Mouse (Mus musculus) adrenal gland, postnatal 36 days (tissue): ENCODE results near the gene Ifitm3. TPM values are rescaled to one million over a fixed set of nuclear protein-coding genes. Genes with fewer than 3 reads are reported as not detected.

Experiments used
- DNase-seq, 2 experiments: peaks; one replicate each; pipeline ENCODE4 v3.0.0; 2021; ENCODE audit warnings: mixed read lengths in 1 of 2
- long read RNA-seq, 2 experiments: library from polyadenylated mRNA; stranded (forward); transcript quantifications; one replicate each; pipeline ENCODE4 v2.0.0; 2021; ENCODE audit warnings: borderline sequencing depth in 2 of 2
- total RNA-seq, 2 experiments: library from RNA; stranded (reverse); gene quantifications; 2 replicates each; pipeline ENCODE4 v1.2.3; 2021

The Ifitm3 gene
- 100 to 1,000 TPM; 135 to 191 TPM for total RNA-seq
- long read RNA-seq, experiment 1, transcript Ifitm3-201 (2 exons, 678 nt) = major isoform, 113 of 114 reads
- long read RNA-seq, experiment 1, partial matches to known transcripts = 0 of 114 reads
- long read RNA-seq, experiment 1, other reads (novel, unspliced or antisense) = 1 of 114 reads
- long read RNA-seq, experiment 2, transcript Ifitm3-201 (2 exons, 678 nt) = major isoform, 112 of 118 reads
- long read RNA-seq, experiment 2, partial matches to known transcripts = 4 of 118 reads
- long read RNA-seq, experiment 2, other reads (novel, unspliced or antisense) = 2 of 118 reads

DNA sequence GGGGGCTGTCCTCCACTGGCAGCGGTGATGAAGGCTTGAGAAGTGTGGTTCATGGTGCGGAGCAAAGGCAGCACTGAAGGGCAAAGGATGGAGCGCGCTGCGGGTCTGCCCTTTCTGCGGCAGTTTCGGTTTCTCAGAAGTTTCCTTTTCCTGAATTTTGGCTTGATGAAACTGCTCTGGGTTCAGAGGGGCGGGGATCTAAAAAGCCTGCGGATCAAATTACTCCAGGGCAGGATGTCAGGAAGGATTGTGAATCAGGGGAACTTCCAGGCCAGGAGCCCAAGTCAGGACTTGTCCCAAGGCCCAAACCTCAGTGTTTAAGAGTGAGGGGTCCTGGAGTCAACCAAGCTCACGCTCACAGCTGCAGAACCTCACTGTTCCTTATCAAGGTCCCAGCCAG is at the start of gene Ifitm3:
Gene Ifitm3, minus strand, starts transcription at position 178 of the 400 bp plus-strand sequence.
- peak; percentile 69 to 80 for DNase-seq

DNA sequence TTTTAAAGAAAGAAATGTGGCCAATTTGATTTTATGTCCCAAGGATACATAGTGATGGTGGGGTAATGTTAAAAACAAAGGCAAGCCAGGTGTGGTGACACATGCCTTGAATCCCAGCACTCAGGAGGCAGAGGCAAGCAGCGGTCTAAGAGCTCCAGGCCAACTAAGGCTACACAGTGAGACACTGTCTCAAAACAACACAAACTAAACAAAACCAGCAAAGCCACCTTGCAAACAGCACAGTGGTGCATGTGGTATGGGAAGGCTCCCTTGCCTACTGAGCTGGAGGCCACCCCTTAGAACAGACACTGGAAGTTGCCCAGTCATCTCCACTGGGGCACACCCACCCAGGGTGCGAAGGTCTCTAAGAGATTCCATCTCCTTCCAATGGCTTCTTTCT is 49.4 kb upstream of the Ifitm3 start:
- no peak for DNase-seq

DNA sequence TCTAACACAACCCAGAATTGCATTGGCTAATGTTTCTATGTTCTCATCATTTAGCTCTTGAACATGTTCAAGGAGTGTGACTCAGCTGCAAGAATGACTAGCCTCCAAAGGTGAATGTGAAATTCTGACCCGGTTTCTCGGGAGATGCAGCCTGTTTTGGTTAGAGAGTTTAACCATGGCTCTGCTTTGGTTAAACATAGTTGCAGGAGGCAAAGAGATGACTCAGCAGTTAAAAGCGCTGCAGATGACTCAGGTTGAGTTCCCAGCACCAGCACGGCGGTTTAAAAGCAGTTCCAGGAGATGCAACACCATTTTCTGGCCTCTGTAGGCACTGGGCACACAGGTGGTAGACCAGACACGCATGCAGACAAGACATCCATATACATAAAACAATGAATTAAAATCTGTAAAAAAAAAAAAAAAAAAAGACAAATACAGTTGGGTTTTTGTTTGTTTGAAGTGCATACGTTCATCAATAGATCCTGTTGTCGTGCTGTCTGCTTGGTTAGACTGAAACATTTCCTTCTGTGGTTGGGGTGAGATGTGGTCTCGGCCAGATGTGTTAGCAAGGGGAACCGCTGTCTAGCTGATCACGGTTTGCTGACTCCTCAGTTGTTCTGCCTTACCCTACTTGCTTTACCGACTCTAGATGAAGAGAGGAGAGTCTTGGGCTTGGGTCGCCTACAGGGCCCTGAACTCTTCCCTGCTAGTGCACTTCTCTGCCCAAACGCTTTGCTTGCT is 48.2 kb upstream of the Ifitm3 start:
- no peak for DNase-seq

DNA sequence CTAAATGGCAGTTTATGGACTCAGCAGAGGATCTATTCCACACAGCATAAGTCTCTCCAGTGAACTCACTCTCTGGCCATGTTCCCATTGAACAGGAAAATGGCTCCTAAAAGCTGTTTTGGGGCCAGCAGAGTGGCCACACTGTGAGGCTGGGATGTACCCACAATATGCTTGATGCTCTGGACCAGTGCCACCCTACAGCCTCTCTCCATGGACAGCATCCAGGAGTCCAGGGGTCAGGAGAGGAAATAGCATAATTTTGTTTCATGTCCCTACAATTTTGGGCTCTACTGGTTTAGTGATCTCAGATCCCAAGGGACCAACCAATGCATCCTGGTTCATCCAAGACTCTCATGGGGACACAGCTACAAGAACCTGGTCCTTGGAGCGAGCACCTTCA is 47.0 kb upstream of the Ifitm3 start:
- DNase-seq = no peak

DNA sequence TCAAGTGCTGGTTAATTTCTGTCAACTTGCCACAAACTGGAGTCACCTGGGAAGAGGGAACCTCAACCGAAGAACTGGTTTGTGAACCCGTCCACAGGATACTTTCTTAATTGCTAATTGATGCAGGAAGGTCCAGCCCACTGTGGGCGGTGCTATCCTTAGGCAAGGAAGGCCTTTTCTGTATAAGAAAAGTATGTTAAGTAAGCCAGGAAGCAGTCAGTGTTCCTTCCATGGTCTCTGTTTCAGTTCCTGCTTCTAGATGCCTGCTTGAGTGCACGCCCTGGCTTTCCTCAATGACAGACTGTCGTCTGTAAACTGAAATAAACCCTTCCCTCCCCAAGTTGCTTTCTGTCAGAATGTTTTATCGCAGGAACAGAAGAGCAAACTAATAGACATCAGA is 46.4 kb upstream of the Ifitm3 start:
- no peak for DNase-seq

DNA sequence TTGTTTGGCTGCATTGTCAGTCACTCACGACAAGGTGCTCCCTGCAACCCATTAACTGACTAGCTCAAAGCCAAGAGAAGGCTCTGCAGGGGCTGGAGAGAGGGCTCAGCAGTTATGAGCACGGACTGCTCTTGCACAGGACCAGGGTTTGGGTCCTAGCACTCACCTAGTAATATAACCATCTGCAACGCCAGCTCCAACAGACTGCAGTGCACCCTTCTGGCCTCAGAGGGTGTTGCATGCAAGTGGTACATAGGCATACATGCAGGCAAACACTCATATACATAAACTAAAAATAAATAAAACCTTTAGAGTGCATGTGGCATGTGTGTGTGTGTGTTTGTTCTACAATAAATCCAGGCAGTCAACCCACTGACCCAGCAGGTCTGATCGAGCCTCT is 45.2 kb upstream of the Ifitm3 start:
- no peak for DNase-seq

DNA sequence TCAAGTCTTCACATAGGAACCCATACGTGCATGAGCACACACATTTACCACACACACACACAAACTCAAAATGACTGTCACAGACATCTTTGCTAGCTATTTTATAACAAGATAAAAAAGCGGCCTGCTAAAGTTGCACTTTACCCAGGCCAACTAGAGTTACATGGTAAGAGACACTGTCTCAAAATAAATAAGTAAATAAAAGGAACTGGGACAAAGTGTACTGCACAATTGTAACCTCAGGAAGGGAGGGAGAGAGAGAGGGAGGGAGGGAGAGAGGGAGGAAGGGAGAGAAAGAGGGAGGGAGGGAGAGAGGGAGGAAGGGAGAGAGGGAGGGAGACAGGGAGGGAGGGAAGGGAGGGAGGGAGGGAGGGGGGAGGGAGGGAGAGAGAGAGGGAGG is 41.9 kb upstream of the Ifitm3 start:
- no peak for DNase-seq

DNA sequence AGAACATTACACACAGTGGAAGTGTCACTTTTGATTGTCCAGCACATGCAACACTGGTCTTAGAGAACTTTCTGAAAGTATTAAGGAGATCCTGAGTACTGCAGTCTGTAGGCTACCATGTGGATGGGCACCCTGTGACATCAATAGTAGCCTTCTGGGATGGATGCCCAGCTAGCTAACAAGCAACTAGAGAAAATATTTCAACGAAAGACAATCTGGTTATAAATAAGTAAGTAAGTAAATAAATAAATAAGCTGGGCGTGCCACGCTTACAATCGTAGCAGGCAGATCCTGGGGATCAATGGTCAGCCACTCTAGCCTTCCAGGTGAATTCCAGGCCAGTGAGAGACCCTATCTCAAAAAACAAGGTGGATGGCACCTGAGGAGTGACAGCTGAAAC is 41.4 kb upstream of the Ifitm3 start:
- no peak for DNase-seq

DNA sequence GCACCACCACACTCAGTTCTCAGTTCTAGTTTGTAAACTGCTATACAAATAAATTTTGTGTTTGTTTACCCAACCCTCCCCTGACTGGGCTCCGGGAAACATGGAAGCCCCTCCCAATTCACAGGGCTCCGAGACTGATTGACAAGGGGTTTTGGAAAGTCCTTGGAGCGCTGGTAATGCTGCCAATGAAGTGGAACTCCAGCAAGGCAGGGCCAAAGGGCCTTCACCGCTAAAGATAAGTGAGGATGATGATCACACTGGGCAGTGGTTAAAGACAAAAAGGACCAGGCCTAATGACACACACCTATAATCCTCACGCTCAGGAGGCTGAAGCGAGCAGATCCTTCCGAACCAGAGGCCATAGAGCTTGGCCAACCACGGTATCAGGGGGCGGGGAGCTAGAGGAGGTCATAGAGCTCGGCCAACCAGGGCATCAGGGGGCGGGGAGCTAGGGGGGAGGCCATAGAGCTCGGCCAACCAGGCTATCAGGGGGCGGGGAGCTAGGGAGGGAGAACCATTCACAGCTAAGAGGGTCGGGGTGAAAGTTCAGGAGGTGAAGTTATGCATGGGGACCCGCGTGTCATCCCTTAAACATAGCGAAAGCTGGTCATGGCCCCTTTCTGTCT is 40.6 kb upstream of the Ifitm3 start:
- peak in 1 of 2 experiments; percentile 11 for DNase-seq

DNA sequence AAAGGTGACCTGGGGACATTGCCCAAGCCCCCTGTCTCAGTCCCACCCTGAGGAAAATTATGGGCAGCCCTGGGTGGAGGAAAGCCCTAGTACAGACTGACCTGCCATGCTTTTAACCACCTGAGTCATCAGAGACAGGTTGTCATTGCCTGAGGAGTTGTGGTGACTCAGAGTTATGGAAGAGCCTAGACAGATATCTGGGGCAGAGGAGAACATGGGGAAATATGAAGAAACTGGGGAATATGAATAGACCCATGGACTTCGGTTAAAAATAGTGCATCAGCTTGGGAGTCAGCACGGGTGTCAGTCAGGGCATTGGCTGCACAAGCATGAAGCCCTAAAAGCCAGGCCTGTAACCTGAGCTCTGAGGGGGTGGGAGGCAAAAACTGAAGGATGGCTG is 38.8 kb upstream of the Ifitm3 start:
- no peak for DNase-seq

DNA sequence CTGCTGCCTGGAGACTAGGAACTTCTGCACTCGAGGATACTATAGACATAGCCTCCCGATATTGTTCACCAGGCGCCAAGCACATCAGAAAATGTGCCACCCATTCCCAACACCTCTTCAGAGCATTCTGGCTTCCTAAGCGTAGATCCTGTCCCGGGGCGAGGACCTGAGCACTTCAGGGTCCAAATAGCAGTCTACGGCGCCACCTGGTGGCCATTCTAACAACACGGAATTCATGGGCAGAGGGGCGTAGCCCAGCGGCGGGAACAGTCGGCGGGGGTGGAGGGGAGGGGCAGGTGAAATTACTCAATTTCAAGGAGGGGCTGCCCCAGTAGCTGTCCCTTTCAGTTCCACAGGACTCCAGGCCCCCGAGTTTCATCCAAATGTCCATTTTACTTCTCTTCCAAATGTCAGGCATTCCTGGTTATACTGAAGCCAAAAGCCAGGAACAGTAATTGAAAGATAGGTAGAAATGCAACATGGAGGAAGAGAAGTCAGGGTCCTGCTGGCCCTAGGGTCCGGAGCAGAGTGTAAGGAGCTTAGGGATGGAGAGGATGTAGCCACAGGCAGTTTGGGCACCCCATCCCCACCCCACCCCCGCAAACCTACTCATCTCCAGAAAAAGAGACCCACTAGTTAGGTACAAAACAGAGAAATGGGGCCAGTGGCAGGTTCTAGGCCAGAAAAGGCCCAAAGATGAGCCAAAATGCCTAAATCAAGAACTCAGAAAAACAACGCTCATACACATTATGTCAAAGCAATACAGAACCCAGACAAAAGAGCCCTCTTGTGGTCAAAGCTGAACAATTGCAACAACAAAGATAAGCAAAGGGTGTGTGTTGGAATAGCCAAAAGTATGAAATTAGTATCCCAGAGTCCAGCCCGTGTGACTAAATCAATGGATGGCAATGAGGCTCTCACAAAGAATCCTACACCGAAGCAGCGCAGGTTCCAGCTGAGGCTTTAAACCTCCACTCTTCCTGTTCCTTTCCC is 38.0 kb upstream of the Ifitm3 start:
- DNase-seq = peak; percentile 93

DNA sequence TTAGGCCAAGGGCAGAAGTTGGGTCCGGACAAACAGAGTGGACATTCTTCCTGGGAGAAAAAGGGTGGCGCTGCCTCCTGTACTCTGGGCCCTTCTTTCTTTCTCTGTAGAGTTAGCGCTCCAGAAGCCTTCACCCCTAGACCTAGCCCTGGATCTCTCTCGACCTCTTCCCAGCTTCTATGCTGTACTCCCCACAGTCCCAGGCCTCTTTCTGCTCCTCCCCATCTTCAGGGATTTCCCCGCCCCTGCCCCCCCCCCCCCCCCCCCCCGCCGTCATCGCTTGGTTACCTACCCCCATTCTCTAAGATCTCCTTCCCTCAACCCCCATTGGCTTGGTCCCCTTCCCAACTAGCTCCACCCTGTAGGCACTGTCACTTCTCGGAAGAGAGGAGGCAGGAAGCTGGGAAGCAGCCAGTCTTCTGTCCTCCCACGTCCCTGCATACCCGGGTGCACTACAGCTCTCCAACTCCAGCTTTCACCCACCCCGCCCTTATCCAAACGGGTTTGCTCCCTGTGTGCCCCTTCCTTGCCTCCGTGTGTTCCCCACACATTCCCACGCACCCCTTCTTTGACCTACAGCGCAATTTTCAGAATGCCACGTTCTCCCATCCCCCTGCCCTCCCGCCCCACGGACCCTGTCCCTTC is 37.1 kb upstream of the Ifitm3 start:
- peak; percentile 71 to 82 for DNase-seq

DNA sequence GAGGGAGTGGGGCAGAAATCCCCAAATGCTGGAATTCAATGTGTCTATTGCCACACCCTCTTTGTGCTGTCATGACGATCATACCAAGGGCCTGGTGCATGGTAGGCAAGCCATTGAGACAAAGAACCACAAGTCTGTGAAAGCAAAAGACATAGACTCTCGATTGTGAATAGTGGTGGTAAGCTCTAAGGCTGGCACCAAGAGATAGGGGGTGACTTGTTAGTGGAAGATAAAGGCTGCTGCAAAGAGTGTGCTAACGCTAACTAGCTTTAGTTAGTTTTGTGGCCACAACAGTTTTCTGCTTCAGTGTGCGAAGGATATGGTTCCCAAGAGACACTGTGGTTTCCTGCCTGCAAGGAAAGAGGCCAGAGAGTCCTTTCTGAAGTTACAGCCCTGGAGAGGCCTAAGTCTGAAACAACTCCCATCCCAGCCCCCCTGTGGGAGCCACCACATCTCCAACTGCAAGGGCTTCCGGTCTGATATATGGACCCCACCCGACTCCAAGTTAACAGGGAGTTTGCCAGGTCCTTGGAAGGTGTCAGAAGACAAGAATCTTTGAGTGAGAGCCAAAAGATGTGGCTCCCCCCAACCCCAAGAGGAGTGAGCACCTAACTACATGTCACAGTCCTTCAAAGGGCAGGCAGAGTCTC is 36.5 kb upstream of the Ifitm3 start:
- DNase-seq = peak in 1 of 2 experiments; percentile 23

DNA sequence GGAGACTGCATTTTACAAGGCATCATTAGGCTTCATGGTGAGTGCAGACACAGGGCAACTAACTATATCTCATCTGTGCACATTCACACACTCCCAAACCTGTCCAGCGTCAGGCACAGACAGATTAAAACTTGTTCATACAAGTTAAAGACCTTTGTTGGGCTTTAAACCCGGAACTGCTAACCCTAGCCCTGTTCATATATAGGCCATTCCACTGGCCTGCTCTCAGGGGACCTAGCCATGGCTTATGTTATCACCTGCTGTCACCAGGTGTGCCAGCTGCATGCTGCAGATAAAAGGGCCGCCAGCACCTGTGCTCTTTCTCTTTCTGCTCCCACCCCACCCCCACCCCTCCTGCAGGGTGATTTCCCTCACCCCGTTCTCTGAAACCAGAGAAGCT is 32.0 kb upstream of the Ifitm3 start:
- no peak for DNase-seq

DNA sequence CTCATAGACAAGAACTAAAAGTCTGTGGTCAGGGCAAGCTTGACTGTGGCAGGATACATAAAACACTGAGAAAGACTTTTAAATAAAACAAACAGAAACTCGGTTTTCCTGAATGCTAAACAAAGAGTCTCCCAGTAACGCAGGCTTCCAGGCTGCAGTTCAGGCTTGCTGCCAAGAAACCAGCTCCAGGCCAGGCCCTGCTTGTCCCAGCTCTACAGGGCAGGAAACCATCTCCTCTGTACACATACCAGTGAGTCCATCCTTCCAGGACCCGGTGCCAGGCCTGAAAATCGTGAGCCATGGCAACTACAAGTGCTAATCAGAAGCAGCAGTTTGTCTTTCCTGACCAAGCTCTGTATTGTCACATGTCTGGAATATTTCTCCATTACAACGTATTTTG is 31.1 kb upstream of the Ifitm3 start:
- DNase-seq = peak; percentile 66 to 87

DNA sequence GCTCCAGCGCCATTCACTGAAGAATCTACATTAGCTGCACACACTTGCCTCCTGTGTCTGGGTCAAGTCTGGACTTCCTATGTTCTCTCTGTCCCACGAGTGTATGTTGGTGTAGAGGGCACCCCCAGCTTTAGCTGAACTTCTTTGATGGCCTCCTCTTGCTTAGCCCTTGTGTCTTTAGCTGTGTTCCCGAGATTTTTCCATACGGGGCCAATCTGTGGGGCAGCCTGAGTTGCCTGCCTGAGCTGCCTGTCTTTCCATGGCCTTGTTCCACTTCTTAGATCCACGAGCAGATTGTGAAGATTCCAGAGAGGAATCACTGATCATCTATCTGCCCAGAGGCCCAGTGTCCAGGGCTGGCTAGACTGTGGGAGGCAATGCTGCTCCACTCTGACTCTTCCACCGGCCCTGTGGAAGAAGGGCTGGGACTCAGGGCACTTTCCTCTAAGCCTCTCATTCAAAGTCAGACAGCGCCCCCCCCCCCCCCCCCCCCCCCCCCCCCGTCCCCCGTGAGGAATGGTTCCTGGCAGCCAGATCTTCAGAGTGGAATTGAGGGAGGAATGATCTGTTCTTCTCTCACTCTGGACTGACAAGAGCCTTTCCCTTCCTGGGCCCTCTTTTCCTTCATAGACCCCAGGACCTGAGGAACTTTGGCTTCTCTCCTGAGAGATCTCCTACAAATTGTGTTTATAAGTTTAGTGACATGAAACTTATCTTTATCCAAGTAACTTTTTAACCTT is 30.5 kb upstream of the Ifitm3 start:
- DNase-seq = peak in 1 of 2 experiments; percentile 22

DNA sequence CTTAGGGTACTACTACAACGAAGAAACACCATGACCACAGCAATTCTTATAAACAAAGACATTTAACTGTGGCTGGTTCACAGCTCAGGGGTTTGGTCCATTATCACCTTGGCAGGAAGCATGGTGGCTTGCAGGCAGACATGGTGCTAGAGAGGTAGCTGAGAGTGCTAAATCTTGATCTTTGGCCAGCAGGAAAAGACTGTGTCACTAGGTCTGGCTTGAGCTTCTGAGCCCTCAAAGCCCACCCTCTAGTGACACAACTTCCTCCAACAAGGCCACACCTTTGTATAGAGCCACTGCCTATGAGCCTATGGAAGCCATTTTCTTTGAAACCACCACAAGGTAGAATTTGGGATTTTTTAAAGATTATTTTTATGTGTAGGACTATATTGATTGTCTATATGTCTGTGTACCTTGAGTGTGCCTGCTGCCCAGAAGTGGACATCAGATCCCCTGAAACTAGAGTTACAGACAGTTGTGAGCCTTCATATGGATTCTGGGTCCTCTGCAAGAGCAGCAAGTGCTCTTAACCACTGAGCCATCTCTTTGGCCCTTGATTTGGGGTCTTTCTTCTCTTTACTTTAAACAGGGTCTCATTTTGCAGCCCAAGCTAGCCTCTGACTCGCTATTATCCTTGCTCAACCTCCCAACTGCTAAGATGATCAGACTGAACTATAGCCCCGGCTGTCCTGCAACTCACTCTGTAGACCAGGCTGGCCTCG is 29.0 kb upstream of the Ifitm3 start:
- DNase-seq = no peak

DNA sequence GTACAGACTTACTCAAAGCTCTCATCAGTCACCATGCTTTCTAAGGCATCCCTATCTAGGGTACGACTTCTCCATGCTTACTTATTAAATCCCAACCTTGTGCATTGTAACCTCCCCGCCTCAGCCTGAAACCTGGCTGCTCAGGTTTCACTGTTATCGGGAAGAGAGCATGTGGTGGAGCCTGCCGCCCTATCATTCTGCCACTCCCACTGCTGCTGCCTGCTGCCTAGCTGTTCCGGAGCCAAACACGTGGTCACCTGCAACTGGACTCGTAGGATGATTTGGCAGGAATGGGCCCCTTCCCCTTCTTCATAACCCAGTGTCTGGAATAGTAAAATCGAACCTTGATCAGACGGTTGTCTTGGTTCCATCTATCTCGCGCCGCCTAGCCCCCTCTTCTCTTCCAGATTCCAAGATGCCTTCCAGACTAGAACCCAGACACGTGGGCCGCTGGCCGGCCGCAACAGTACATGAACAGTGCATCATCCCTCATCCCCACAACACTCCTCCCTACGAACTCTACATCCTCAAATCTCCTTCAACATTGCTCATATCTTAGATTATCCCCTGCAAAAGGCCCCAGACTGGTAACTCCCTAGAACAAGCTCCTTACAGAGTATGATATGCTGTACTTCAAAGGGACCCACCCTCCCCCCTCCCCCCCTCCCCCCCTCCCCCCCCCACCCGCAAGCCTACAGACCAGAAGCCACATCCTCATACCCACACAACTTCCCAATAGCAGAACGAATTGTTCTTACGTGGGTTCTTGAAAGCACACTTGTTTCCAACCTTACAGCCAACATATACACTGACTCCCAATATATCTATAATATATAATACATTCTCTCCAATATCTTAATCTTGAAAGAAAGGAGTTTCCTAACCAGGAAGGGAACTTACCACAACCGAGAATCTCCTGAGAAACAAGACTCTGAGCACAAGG is 27.8 kb upstream of the Ifitm3 start:
- DNase-seq = no peak
